In the genomic region with DNA sequence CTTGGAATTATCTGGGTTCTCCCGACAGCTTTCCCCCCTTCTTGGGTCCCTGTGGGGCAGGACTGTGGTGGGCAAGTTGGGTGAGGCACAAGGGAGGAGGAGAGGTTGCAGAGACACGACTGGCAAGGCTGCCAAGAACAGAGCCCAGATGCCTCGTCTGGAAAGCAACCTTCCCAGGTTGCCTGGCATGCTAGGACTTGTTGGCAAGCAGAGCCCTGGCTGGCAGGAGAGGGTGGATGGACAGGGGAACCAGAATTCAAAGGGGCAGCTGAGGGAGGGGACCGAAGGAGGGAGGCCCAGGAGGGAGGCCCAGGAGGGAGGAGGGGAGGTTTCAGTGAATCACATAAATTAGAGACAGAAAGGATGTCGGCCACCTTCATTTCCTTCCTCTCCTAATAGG, we compare ENCODE assay signal across 10 mouse cellular contexts.
DNase-seq lines count a peak whose midpoint lies in the region; ATAC-seq and TF ChIP-seq lines count a peak whose summit lies in the region.
"Had no signal": no experiment of that assay in that cellular context is flagged by ENCODE, and none has a peak within 500 bp of the region (broad histone marks: within the 10 kb centered on the region; RNA-seq: fewer than 3 reads in every experiment).

No protein-coding gene starts in this region.

- no peak overlapping the region for H3K4me3 ChIP-seq in forebrain, embryonic 10.5 days
- no peak overlapping the region for H3K4me3 ChIP-seq in intestine, postnatal 0 days (ENCODE audit: low read depth, low read length)
- H3K4me3 ChIP-seq: limb, embryonic 13.5 days had no signal

- DNase-seq in heart, adult 18-20 months: peak; percentile 31 to 41
- DNase-seq in heart, adult 8-10 months (ENCODE audit: low spot score): no peak
- DNase-seq in brain, embryonic 18.5 days (ENCODE audit: low read depth, low spot score): peak; percentile 43
- DNase-seq in forebrain, embryonic 10.5 days (ENCODE audit: extremely low spot score, low spot score): no peak
- DNase-seq in right cerebral cortex, postnatal 25 days: peak; percentile 31
- no peak for DNase-seq in spleen, postnatal 4 days (ENCODE audit: low spot score in 2 of 2)
- no peak for DNase-seq in spleen, postnatal 10 days (ENCODE audit: low spot score in 2 of 2)

- no peak for ATAC-seq in intestine, postnatal 0 days

- H3K9ac ChIP-seq in intestine, postnatal 0 days (ENCODE audit: low read depth, low read length): 0 out of 2 replicates have a peak overlapping the region, but pooled peaks have one; percentile 3
- H3K9ac ChIP-seq: limb, embryonic 13.5 days had no signal

- no peak for TF ChIP-seq CTCF in intestine, postnatal 0 days (IDR thresholded peaks at IDR 0.05; ENCODE audit: low read depth)

- no peaks in the 10 kb centered on the region for H3K9me3 ChIP-seq in forebrain, embryonic 10.5 days
- no peaks in the 10 kb centered on the region for H3K9me3 ChIP-seq in intestine, postnatal 0 days (ENCODE audit: control insufficient read depth)
- H3K9me3 ChIP-seq: limb, embryonic 13.5 days had no signal

- H3K27me3 ChIP-seq in forebrain, embryonic 10.5 days (ENCODE audit: poor library complexity, severe bottlenecking): 0 out of 2 replicates have a peak, but pooled peaks cover 7% of the 10 kb centered on the region
- no peaks in the 10 kb centered on the region for H3K27me3 ChIP-seq in intestine, postnatal 0 days (replicated peaks; ENCODE audit: control insufficient read depth, insufficient read depth, low read length)
- H3K27me3 ChIP-seq: CH12.LX; limb, embryonic 13.5 days had no signal

- H3K36me3 ChIP-seq in forebrain, embryonic 10.5 days (replicated peaks): peaks cover 9% of the 10 kb centered on the region; the same call in 1 of the 2 replicates
- H3K36me3 ChIP-seq in intestine, postnatal 0 days (ENCODE audit: control insufficient read depth, insufficient read depth): no peaks in the 10 kb centered on the region

- H3K4me2 ChIP-seq in intestine, postnatal 0 days (replicated peaks; ENCODE audit: low read depth): no peak overlapping the region
- H3K4me2 ChIP-seq: limb, embryonic 13.5 days had no signal

- WGBS in forebrain, embryonic 10.5 days: 12% methylated on average over 5 of the region's 5 CpGs
- WGBS in intestine, postnatal 0 days: 18% methylated on average over 5 of the region's 5 CpGs

- H3K4me1 ChIP-seq in forebrain, embryonic 10.5 days: peaks cover 40% of the 10 kb centered on the region
- peaks cover 20% of the 10 kb centered on the region for H3K4me1 ChIP-seq in intestine, postnatal 0 days (replicated peaks; ENCODE audit: control insufficient read depth, insufficient read depth, low read length)

- H3K27ac ChIP-seq in forebrain, embryonic 10.5 days: peak overlapping the region; percentile 78
- no peak overlapping the region for H3K27ac ChIP-seq in intestine, postnatal 0 days (ENCODE audit: low read depth, low read length)
- H3K27ac ChIP-seq: limb, embryonic 13.5 days had no signal

Comparison
In these comparisons a context has a peak if more than half of its experiments do, and no peak if none do; other contexts are left out.
1. DNase-seq: peak in heart, adult 18-20 months (2 of 2), brain, embryonic 18.5 days (single experiment) and right cerebral cortex, postnatal 25 days (single experiment); none in heart, adult 8-10 months (single experiment), forebrain, embryonic 10.5 days (single experiment), spleen, postnatal 4 days (0 of 2) and spleen, postnatal 10 days (0 of 2).